Mouse (Mus musculus) embryonic facial prominence, embryonic 11.5 days (tissue): ENCODE measurements around the gene Zfp992. TPM values are rescaled to one million over a fixed set of nuclear protein-coding genes. Genes with fewer than 3 reads are reported as not detected.
"Not testable (repeated sequence)": the region's sequence is repeated elsewhere in the genome, so short reads cannot be mapped to it uniquely, and the experiment has no call there.

Experiments used
- ATAC-seq: fragments of 200-750 bp; cut with Nextera tagmentation; replicated peaks from 2 replicates; pipeline ENCODE4 v1.8.0; 2017; ENCODE audit warnings: low read depth; ENCODE audit not compliant: insufficient number of reproducible peaks, low FRiP score, low TSS enrichment
- DNase-seq: peaks from one replicate; pipeline ENCODE4 v3.0.0-alpha.2; 2015; ENCODE audit warnings: low spot score
- H3K27ac ChIP-seq: fragments of 300-500 bp; sonication (generic); replicated peaks from 2 replicates; pipeline ENCODE4 v1.5.1; 2014; ENCODE audit warnings: mild to moderate bottlenecking, low read depth, low read length, control low read depth
- H3K27me3 ChIP-seq: fragments of 300-500 bp; sonication (generic); 2 replicates; pipeline ENCODE4 v1.6.1; 2014; ENCODE audit warnings: mild to moderate bottlenecking, low read length, moderate library complexity, mixed read lengths; ENCODE audit not compliant: control insufficient read depth, insufficient read depth
- H3K36me3 ChIP-seq: fragments of 300-500 bp; sonication (generic); replicated peaks from 2 replicates; pipeline ENCODE4 v1.6.1; 2014; ENCODE audit warnings: low read depth, mild to moderate bottlenecking, low read length, moderate library complexity, mixed read lengths; ENCODE audit not compliant: control insufficient read depth, insufficient read depth
- H3K4me1 ChIP-seq: fragments of 300-500 bp; sonication (generic); 2 replicates; pipeline ENCODE4 v1.6.1; 2014; ENCODE audit warnings: low read length, mixed read lengths; ENCODE audit not compliant: control insufficient read depth, insufficient read depth
- H3K4me2 ChIP-seq: fragments of 300-500 bp; sonication (generic); 2 replicates; pipeline ENCODE4 v1.6.1; 2014; ENCODE audit warnings: low read depth, mild to moderate bottlenecking, control low read depth, low read length, moderate library complexity
- H3K4me3 ChIP-seq: fragments of 300-500 bp; sonication (generic); 2 replicates; pipeline ENCODE4 v1.5.1; 2014; ENCODE audit warnings: low read depth, low read length, control low read depth
- H3K9ac ChIP-seq: fragments of 300-500 bp; sonication (generic); replicated peaks from 2 replicates; pipeline ENCODE4 v1.6.1; 2014; ENCODE audit warnings: mild to moderate bottlenecking, control low read depth, low read length
- H3K9me3 ChIP-seq: fragments of 300-500 bp; sonication (generic); replicated peaks from 2 replicates; pipeline ENCODE4 v1.6.1; 2016; ENCODE audit warnings: mild to moderate bottlenecking, low read length, inconsistent platforms, mixed read lengths; ENCODE audit not compliant: control insufficient read depth
- WGBS: fragments of 180-500 bp; shearing (Covaris S2); extraction: QIAGEN DNeasy Blood & Tissue Kit; methylation state at CpG from one replicate; pipeline ENCODE4 v1.1.7; 2014; 5-methylcytosine and 5-hydroxymethylcytosine counted together
- polyA plus RNA-seq: library from polyadenylated mRNA; unstranded; fragments of >200 nt; fragmentation: Nextera tagmentation; extraction: Ambion mirVana; gene quantifications from 2 replicates; pipeline ENCODE4 v1.2.1, GENCODE M21; 2014

The Zfp992 gene
- polyA plus RNA-seq, 1 experiment from 2014 or later = 4.8 TPM

- H3K4me1 ChIP-seq, H3K9ac ChIP-seq, H3K27me3 ChIP-seq, DNase-seq, H3K36me3 ChIP-seq, ATAC-seq, H3K27ac ChIP-seq, H3K4me2 ChIP-seq, H3K4me3 ChIP-seq, H3K9me3 ChIP-seq: not testable (repeated sequence)
Measured at GRCm38 (mm10) chr4:146511871-146512270, 63.0 kb downstream of the Zfp992 start.

- Histone ChIP-seq H3K4me1 (no peaks in the 10 kb centered on the region), H3K27ac (no peak overlapping the region), H3K36me3 (no peaks in the 10 kb centered on the region), H3K4me2 (no peak overlapping the region), H3K27me3 (no peaks in the 10 kb centered on the region), H3K9ac (no peak overlapping the region), H3K4me3 (no peak overlapping the region), H3K9me3 (peaks cover 15% of the 10 kb centered on the region)
- no peak for DNase-seq
- ATAC-seq = no peak
- 60% methylated on average over 1 of the region's 1 CpGs for WGBS
Measured at GRCm38 (mm10) chr4:146516474-146516873, 67.7 kb downstream of the Zfp992 start.

- H3K9me3 ChIP-seq = peaks cover 19% of the 10 kb centered on the region
- ATAC-seq = not testable (repeated sequence)
Measured at GRCm38 (mm10) chr4:146517150-146517549, 68.3 kb downstream of the Zfp992 start.

More at GRCm38 (mm10) chr4:146517150-146517549, 68.3 kb downstream of the Zfp992 start:
- not testable (repeated sequence) for H3K9ac ChIP-seq, H3K36me3 ChIP-seq, H3K27ac ChIP-seq, H3K4me3 ChIP-seq, H3K4me2 ChIP-seq, H3K27me3 ChIP-seq, H3K4me1 ChIP-seq, DNase-seq
- 67% methylated on average over 2 of the region's 2 CpGs for WGBS

Other genes starting within 250 kb of the Zfp992 start
- gene Zfp981, start 53.0 kb downstream of the Zfp992 start, polyA plus RNA-seq = not detected in 2 replicates
- 2.1 and 2.8 TPM in 2 replicates for gene Zfp993, start 161.9 kb downstream of the Zfp992 start, polyA plus RNA-seq